Mouse (Mus musculus) liver, embryonic 16.5 days (tissue): ENCODE results near the gene Zfyve19. TPM values are rescaled to one million over a fixed set of nuclear protein-coding genes. Genes with fewer than 3 reads are reported as not detected.
A peak's percentile ranks its signal among the peaks of the same experiment; 100 is the strongest.

Experiments used
- ATAC-seq: fragments of 200-750 bp; cut with Nextera tagmentation; 2 replicates; pipeline ENCODE4 v1.8.0; 2017; ENCODE audit warnings: low read depth, mild to moderate bottlenecking, moderate number of reproducible peaks, moderate library complexity
- H3K27ac ChIP-seq: fragments of 300-500 bp; sonication (generic); 2 replicates; pipeline ENCODE4 v1.5.1; 2014; ENCODE audit warnings: mild to moderate bottlenecking, low read length
- H3K27me3 ChIP-seq: fragments of 300-500 bp; sonication (generic); 2 replicates; pipeline ENCODE4 v1.6.1; 2014; ENCODE audit warnings: low read depth, low read length, mixed read lengths; ENCODE audit not compliant: control insufficient read depth, insufficient read depth
- H3K36me3 ChIP-seq: fragments of 300-500 bp; sonication (generic); 2 replicates; pipeline ENCODE4 v1.6.1; 2014; ENCODE audit warnings: mild to moderate bottlenecking; ENCODE audit not compliant: control insufficient read depth, insufficient read depth
- H3K4me1 ChIP-seq: fragments of 300-500 bp; sonication (generic); 2 replicates; pipeline ENCODE4 v1.6.1; 2014; ENCODE audit warnings: low read depth, low read length, mixed read lengths; ENCODE audit not compliant: control insufficient read depth
- H3K4me2 ChIP-seq: fragments of 300-500 bp; sonication (generic); 2 replicates; pipeline ENCODE4 v1.6.1; 2014; ENCODE audit warnings: low read depth, low read length, mixed read lengths
- H3K4me3 ChIP-seq: fragments of 300-500 bp; sonication (generic); 2 replicates; pipeline ENCODE4 v1.5.1; 2014; ENCODE audit warnings: low read depth, mild to moderate bottlenecking, low read length
- H3K9ac ChIP-seq: fragments of 300-500 bp; sonication (generic); 2 replicates; pipeline ENCODE4 v1.6.1; 2014; ENCODE audit warnings: low read depth, low read length
- H3K9me3 ChIP-seq: fragments of 300-500 bp; sonication (generic); replicated peaks from 2 replicates; pipeline ENCODE4 v1.6.1; 2016; ENCODE audit warnings: low read length; ENCODE audit not compliant: control insufficient read depth
- WGBS: fragments of 180-500 bp; shearing (Covaris S2); extraction: QIAGEN DNeasy Blood & Tissue Kit; methylation state at CpG from one replicate; pipeline ENCODE4 v1.1.7; 2014; ENCODE audit not compliant: insufficient replicate concordance; 5-methylcytosine and 5-hydroxymethylcytosine counted together
- polyA plus RNA-seq: library from polyadenylated mRNA; unstranded; fragments of >200 nt; fragmentation: Nextera tagmentation; extraction: Ambion mirVana; gene quantifications from 2 replicates; pipeline ENCODE4 v1.2.1, GENCODE M21; 2015

Zfyve19 gene
- polyA plus RNA-seq, 1 experiment from 2014 or later, result 20.4 TPM

GRCm38 (mm10) chr2:119260518-119260917, 52.1 kb downstream of the Zfyve19 start:
- Histone ChIP-seq H3K36me3 (no peaks in the 10 kb centered on the region), H3K9ac (no peak overlapping the region), H3K27ac (no peak overlapping the region), H3K4me1 (no peaks in the 10 kb centered on the region), H3K4me2 (no peak overlapping the region), H3K27me3 (no peaks in the 10 kb centered on the region), H3K9me3 (no peaks in the 10 kb centered on the region), H3K4me3 (no peak overlapping the region)
- WGBS, result 25% methylated on average over 1 of the region's 1 CpGs
- ATAC-seq, result no peak

GRCm38 (mm10) chr2:119261326-119261725, 52.9 kb downstream of the Zfyve19 start:
- H3K9me3 ChIP-seq, result no peaks in the 10 kb centered on the region
- 56% methylated on average over 2 of the region's 2 CpGs for WGBS
- H3K36me3 ChIP-seq, result no peaks in the 10 kb centered on the region
- no peak overlapping the region for H3K9ac ChIP-seq
- H3K27me3 ChIP-seq, result no peaks in the 10 kb centered on the region
- H3K27ac ChIP-seq, result no peak overlapping the region
- no peaks in the 10 kb centered on the region for H3K4me1 ChIP-seq
- H3K4me2 ChIP-seq, result no peak overlapping the region
- ATAC-seq, result no peak
- H3K4me3 ChIP-seq, result no peak overlapping the region

GRCm38 (mm10) chr2:119262978-119263377, 54.6 kb downstream of the Zfyve19 start:
- Histone ChIP-seq H3K36me3 (no peaks in the 10 kb centered on the region), H3K9ac (no peak overlapping the region), H3K9me3 (no peaks in the 10 kb centered on the region), H3K4me3 (no peak overlapping the region), H3K4me2 (no peak overlapping the region), H3K4me1 (no peaks in the 10 kb centered on the region), H3K27me3 (no peaks in the 10 kb centered on the region), H3K27ac (no peak overlapping the region)
- 17% methylated on average over 8 of the region's 8 CpGs for WGBS
- ATAC-seq, result peak; percentile 24; the same call in 1 of the 2 replicates

GRCm38 (mm10) chr2:119263813-119264212, 55.4 kb downstream of the Zfyve19 start:
- H3K4me3 ChIP-seq, result no peak overlapping the region
- 44% methylated on average over 5 of the region's 5 CpGs for WGBS
- no peaks in the 10 kb centered on the region for H3K36me3 ChIP-seq
- ATAC-seq, result no peak
- H3K9ac ChIP-seq, result no peak overlapping the region
- H3K27ac ChIP-seq, result no peak overlapping the region
- no peaks in the 10 kb centered on the region for H3K9me3 ChIP-seq
- H3K4me1 ChIP-seq, result no peaks in the 10 kb centered on the region
- H3K27me3 ChIP-seq, result no peaks in the 10 kb centered on the region
- H3K4me2 ChIP-seq, result no peak overlapping the region

Other genes starting within 250 kb of the Zfyve19 start
- 13.3 and 13.4 TPM in 2 replicates for gene Ccdc32, start 179.2 kb upstream of the Zfyve19 start, polyA plus RNA-seq
- 2.0 and 2.1 TPM in 2 replicates for gene Rpusd2, start 173.8 kb upstream of the Zfyve19 start, polyA plus RNA-seq
- 52.2 and 57.6 TPM in 2 replicates for gene Knl1, start 161.5 kb upstream of the Zfyve19 start, polyA plus RNA-seq
- 26.4 and 30.0 TPM in 2 replicates for gene Rad51, start 95.8 kb upstream of the Zfyve19 start, polyA plus RNA-seq
- 44.1 and 45.6 TPM in 2 replicates for gene Rmdn3, start 51.6 kb upstream of the Zfyve19 start, polyA plus RNA-seq
- gene Gchfr, start 40.8 kb upstream of the Zfyve19 start, polyA plus RNA-seq, result 97.7 and 115 TPM in 2 replicates
- gene Gm14137, start 34.1 kb upstream of the Zfyve19 start, polyA plus RNA-seq, result 0.14 and 0.18 TPM in 2 replicates
- gene Dnajc17, start 178 bp downstream of the Zfyve19 start, polyA plus RNA-seq, result 5.9 and 6.6 TPM in 2 replicates
- not detected in 2 replicates for gene Ppp1r14d, start 21.3 kb downstream of the Zfyve19 start, polyA plus RNA-seq
- 0.29 and 1.1 TPM in 2 replicates for gene Spint1, start 28.7 kb downstream of the Zfyve19 start, polyA plus RNA-seq
- gene Rhov, start 62.7 kb downstream of the Zfyve19 start, polyA plus RNA-seq, result 0.20 TPM in 1 of 2 replicates, not detected in the other
- gene Vps18, start 80.1 kb downstream of the Zfyve19 start, polyA plus RNA-seq, result 5.5 and 6.3 TPM in 2 replicates
- gene Dll4, start 117.2 kb downstream of the Zfyve19 start, polyA plus RNA-seq, result 2.0 and 2.1 TPM in 2 replicates
- gene Chac1, start 142.6 kb downstream of the Zfyve19 start, polyA plus RNA-seq, result 6.2 and 8.5 TPM in 2 replicates